Mouse (Mus musculus): Measurements from ENCODE around the gene Stx4a. TPM values are rescaled to one million over a fixed set of nuclear protein-coding genes. Genes with fewer than 3 reads are reported as not detected.
"Not testable (repeated sequence)": the region's sequence is repeated elsewhere in the genome, so short reads cannot be mapped to it uniquely, and the experiment has no call there.

Gene Stx4a
- polyA plus RNA-seq, 1 experiment, result 126 TPM

DNA sequence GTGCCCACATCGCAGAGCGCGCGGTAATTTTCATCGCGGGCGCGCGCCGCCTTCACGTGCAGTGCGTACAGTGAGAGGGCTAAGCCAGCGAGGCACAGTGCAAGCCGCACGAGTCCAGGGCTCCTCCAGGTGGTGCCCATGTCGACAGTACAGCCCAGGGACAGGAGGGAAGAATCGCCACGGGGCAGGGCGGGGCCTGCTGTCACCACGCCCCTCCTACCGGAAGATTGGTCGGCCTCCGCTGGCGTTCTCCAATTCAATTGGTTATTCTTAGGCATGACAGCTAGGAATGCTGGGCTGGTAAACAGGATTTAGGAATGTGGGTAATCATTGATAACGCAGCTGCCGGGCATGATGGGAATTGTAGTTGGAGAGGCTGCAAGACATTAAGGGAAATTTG, 71.3 kb downstream of the Stx4a start, which contains the start of the genes Gm21974 and Vkorc1:
Gene Gm21974, minus strand, starts transcription at position 13 of the 400 bp plus-strand sequence.
Gene Vkorc1, minus strand, starts transcription at position 176 of the 400 bp plus-strand sequence.
- H3K4me3 ChIP-seq (ENCODE audit: low read depth, low read length), result peak within 1 kb of the TSS; percentile 72
- H3K36me3 ChIP-seq (ENCODE audit: control insufficient read depth, insufficient read depth, low read length, poor library complexity, severe bottlenecking), result no peaks in the 10 kb centered on the region
- peak within 1 kb of the TSS; percentile 45 for H3K9ac ChIP-seq (ENCODE audit: low read depth, poor library complexity, severe bottlenecking)
- no peak within 1 kb of the TSS for H3K27ac ChIP-seq (ENCODE audit: insufficient read depth, low read length)
- peak; percentile 58; the same call in 1 of the 2 replicates for TF ChIP-seq EP300 (IDR thresholded peaks at IDR 0.05; ENCODE audit: insufficient read depth, low read depth, low read length)
- no peak for TF ChIP-seq CTCF (IDR thresholded peaks at IDR 0.05; ENCODE audit: low read depth, low read length)
- no peaks in the 10 kb centered on the region for H3K9me3 ChIP-seq (replicated peaks; ENCODE audit: control insufficient read depth, insufficient read depth, low read length, poor library complexity, severe bottlenecking)
- H3K4me1 ChIP-seq (ENCODE audit: control insufficient read depth, insufficient read depth, low read length), result no peaks in the 10 kb centered on the region
- no peaks in the 10 kb centered on the region for H3K27me3 ChIP-seq (ENCODE audit: control insufficient read depth, insufficient read depth, low read length, poor library complexity, severe bottlenecking)

DNA sequence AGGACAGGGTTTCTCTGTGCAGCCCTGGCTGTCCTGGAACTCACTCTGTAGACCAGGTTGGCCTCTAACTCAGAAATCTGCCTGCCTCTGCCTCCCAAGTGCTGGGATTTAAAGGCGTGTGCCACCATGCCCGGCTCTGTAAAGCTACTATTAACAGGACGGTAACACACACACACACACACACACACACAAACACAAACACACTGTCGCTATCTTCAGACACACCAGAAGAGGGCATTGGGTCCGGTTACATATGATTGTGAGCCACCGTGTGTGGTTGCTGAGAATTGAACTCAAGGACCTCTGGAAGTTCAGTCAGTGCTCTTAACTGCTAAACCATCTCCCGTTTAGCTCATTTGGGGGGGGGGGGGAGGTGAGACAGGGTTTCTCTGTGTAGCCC, 71.8 kb downstream of the Stx4a start:
- peak overlapping the region; percentile 40 for H3K4me3 ChIP-seq (ENCODE audit: low read depth, low read length)
- H3K36me3 ChIP-seq (ENCODE audit: control insufficient read depth, insufficient read depth, low read length, poor library complexity, severe bottlenecking); H3K27ac ChIP-seq (ENCODE audit: insufficient read depth, low read length); H3K9ac ChIP-seq (ENCODE audit: low read depth, poor library complexity, severe bottlenecking); H3K4me1 ChIP-seq (ENCODE audit: control insufficient read depth, insufficient read depth, low read length); H3K27me3 ChIP-seq (ENCODE audit: control insufficient read depth, insufficient read depth, low read length, poor library complexity, severe bottlenecking); H3K9me3 ChIP-seq (replicated peaks; ENCODE audit: control insufficient read depth, insufficient read depth, low read length, poor library complexity, severe bottlenecking): not testable (repeated sequence)

DNA sequence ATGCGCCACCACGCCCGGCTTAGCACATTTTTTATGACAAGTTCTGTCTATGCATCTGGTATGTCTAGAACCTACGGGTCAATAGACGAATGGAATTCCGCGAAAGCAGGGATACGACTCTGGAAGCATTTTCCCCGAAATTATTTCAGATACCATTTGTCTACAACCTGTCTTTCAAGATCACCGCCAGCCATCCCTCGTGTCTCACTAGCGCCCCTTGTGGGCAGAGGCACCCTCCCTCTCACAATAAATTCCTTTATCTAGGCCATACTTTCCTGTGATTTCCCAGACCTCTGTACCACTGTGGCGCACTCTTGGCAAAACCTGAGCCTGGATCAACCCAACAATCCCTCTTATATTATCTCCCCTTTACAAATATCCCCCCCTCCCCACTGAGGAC, 72.3 kb downstream of the Stx4a start:
- no peaks in the 10 kb centered on the region for H3K9me3 ChIP-seq (replicated peaks; ENCODE audit: control insufficient read depth, insufficient read depth, low read length, poor library complexity, severe bottlenecking)
- H3K4me1 ChIP-seq (ENCODE audit: control insufficient read depth, insufficient read depth, low read length), result no peaks in the 10 kb centered on the region
- no peak overlapping the region for H3K9ac ChIP-seq (ENCODE audit: low read depth, poor library complexity, severe bottlenecking)
- peak overlapping the region; percentile 40 for H3K4me3 ChIP-seq (ENCODE audit: low read depth, low read length)
- TF ChIP-seq CTCF (IDR thresholded peaks at IDR 0.05; ENCODE audit: low read depth, low read length) (peak; percentile 92), EP300 (IDR thresholded peaks at IDR 0.05; ENCODE audit: insufficient read depth, low read depth, low read length) (no peak)
- H3K36me3 ChIP-seq (ENCODE audit: control insufficient read depth, insufficient read depth, low read length, poor library complexity, severe bottlenecking), result no peaks in the 10 kb centered on the region
- no peaks in the 10 kb centered on the region for H3K27me3 ChIP-seq (ENCODE audit: control insufficient read depth, insufficient read depth, low read length, poor library complexity, severe bottlenecking)
- H3K27ac ChIP-seq (ENCODE audit: insufficient read depth, low read length), result no peak overlapping the region

DNA sequence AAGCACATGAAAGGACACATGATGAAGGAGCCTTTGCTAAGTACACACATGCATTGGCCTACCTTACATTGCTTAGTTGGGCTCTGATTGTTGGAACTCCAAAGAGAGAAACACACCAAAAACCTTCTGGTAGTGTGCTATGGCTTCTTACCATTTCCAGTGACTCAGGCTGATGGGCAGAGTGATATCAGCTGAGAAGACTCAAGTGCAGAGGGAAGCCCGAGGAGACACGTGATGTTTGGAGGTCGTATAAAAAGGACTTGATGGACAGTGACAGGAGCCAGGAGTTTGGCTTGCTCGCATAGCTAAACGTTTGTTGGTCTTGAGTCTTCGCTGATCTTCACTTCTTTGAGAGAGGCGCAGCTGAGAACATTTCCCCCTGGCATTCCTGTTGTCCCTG, 73.4 kb downstream of the Stx4a start:
- H3K9ac ChIP-seq (ENCODE audit: low read depth, poor library complexity, severe bottlenecking), result no peak overlapping the region
- H3K27me3 ChIP-seq (ENCODE audit: control insufficient read depth, insufficient read depth, low read length, poor library complexity, severe bottlenecking), result no peaks in the 10 kb centered on the region
- H3K36me3 ChIP-seq (ENCODE audit: control insufficient read depth, insufficient read depth, low read length, poor library complexity, severe bottlenecking), result no peaks in the 10 kb centered on the region
- H3K4me1 ChIP-seq (ENCODE audit: control insufficient read depth, insufficient read depth, low read length), result no peaks in the 10 kb centered on the region
- TF ChIP-seq CTCF (IDR thresholded peaks at IDR 0.05; ENCODE audit: low read depth, low read length) (no peak), POLR2A (IDR thresholded peaks at IDR 0.05; ENCODE audit: insufficient read depth, low read length) (no peak), EP300 (IDR thresholded peaks at IDR 0.05; ENCODE audit: insufficient read depth, low read depth, low read length) (no peak)
- H3K4me3 ChIP-seq (ENCODE audit: low read depth, low read length), result no peak overlapping the region
- H3K27ac ChIP-seq (ENCODE audit: insufficient read depth, low read length), result no peak overlapping the region
- no peaks in the 10 kb centered on the region for H3K9me3 ChIP-seq (replicated peaks; ENCODE audit: control insufficient read depth, insufficient read depth, low read length, poor library complexity, severe bottlenecking)

DNA sequence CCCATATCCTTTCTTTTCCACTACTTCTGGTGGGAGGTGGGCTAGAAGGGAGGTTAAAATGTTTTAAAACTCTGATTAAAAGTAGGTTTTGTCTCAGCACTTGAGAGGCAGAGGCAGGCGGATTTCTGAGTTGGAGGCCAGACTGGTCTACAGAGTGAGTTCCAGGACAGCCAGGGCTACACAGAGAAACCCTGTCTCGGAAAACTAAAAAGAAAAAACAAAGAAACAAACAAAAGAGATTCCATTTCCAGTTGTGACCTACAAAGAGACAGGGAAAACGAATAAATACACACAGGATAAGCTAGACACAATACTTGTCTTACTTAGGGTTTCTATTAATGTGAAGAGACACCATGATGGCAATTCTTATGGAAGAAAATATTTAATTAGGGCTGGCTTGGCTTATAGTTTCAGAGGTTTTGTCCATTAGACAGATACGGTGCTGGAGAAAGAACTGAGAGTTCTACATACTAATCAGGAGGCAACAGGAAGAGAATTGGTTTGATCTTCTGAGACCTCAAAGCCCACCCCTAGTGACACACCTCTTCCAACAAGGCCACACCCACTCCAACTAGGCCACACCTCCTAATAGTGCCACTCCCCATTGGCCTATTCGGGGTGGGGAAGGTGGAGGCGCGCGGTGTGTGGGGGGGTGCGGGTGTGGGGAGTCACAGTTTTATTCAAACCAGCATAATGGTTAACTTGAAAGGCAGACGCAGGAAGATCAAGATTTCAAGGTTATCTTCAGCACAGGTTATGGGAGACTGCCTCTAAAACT, 74.3 kb downstream of the Stx4a start:
- no peak overlapping the region for H3K4me3 ChIP-seq (ENCODE audit: low read depth, low read length)
- TF ChIP-seq CTCF (IDR thresholded peaks at IDR 0.05; ENCODE audit: low read depth, low read length) (no peak), POLR2A (IDR thresholded peaks at IDR 0.05; ENCODE audit: insufficient read depth, low read length) (no peak), EP300 (IDR thresholded peaks at IDR 0.05; ENCODE audit: insufficient read depth, low read depth, low read length) (no peak)
- H3K27me3 ChIP-seq (ENCODE audit: control insufficient read depth, insufficient read depth, low read length, poor library complexity, severe bottlenecking), result no peaks in the 10 kb centered on the region
- no peak overlapping the region for H3K9ac ChIP-seq (ENCODE audit: low read depth, poor library complexity, severe bottlenecking)
- H3K4me1 ChIP-seq (ENCODE audit: control insufficient read depth, insufficient read depth, low read length), result no peaks in the 10 kb centered on the region
- no peaks in the 10 kb centered on the region for H3K36me3 ChIP-seq (ENCODE audit: control insufficient read depth, insufficient read depth, low read length, poor library complexity, severe bottlenecking)
- no peak overlapping the region for H3K27ac ChIP-seq (ENCODE audit: insufficient read depth, low read length)
- H3K9me3 ChIP-seq (replicated peaks; ENCODE audit: control insufficient read depth, insufficient read depth, low read length, poor library complexity, severe bottlenecking), result no peaks in the 10 kb centered on the region

Other genes starting within 250 kb of the Stx4a start
- gene Ccdc189, start 235.7 kb upstream of the Stx4a start, polyA plus RNA-seq (2011; ENCODE audit: insufficient read depth, insufficient read length, low read depth, missing spikeins), result 3.3 and 4.7 TPM in 2 replicates
- gene Rnf40, start 235.5 kb upstream of the Stx4a start, polyA plus RNA-seq (2011; ENCODE audit: insufficient read depth, insufficient read length, low read depth, missing spikeins), result 39.4 and 41.6 TPM in 2 replicates
- gene Zfp629, start 208.5 kb upstream of the Stx4a start, polyA plus RNA-seq (2011; ENCODE audit: insufficient read depth, insufficient read length, low read depth, missing spikeins), result 4.9 and 6.0 TPM in 2 replicates
- gene Bcl7c, start 115.4 kb upstream of the Stx4a start, polyA plus RNA-seq (2011; ENCODE audit: insufficient read depth, insufficient read length, low read depth, missing spikeins), result 48.6 and 49.8 TPM in 2 replicates
- gene Ctf1, start 111.6 kb upstream of the Stx4a start, polyA plus RNA-seq (2011; ENCODE audit: insufficient read depth, insufficient read length, low read depth, missing spikeins), result 8.8 and 13.9 TPM in 2 replicates
- gene Ctf2, start 92.1 kb upstream of the Stx4a start, polyA plus RNA-seq (2011; ENCODE audit: insufficient read depth, insufficient read length, low read depth, missing spikeins), result not detected in 2 replicates
- gene Fbxl19, start 79.8 kb upstream of the Stx4a start, polyA plus RNA-seq (2011; ENCODE audit: insufficient read depth, insufficient read length, low read depth, missing spikeins), result 55.1 and 58.3 TPM in 2 replicates
- 20.2 and 23.2 TPM in 2 replicates for gene Orai3, start 54.5 kb upstream of the Stx4a start, polyA plus RNA-seq (2011; ENCODE audit: insufficient read depth, insufficient read length, low read depth, missing spikeins)
- gene Setd1a, start 47.6 kb upstream of the Stx4a start, polyA plus RNA-seq (2011; ENCODE audit: insufficient read depth, insufficient read length, low read depth, missing spikeins), result 49.1 and 51.7 TPM in 2 replicates
- gene Gm49388, start 38.7 kb upstream of the Stx4a start, polyA plus RNA-seq (2011; ENCODE audit: insufficient read depth, insufficient read length, low read depth, missing spikeins), result not detected in 2 replicates
- 7.9 and 11.2 TPM in 2 replicates for gene Hsd3b7, start 23.7 kb upstream of the Stx4a start, polyA plus RNA-seq (2011; ENCODE audit: insufficient read depth, insufficient read length, low read depth, missing spikeins)
- 6.9 and 8.5 TPM in 2 replicates for gene Stx1b, start 255 bp downstream of the Stx4a start, polyA plus RNA-seq (2011; ENCODE audit: insufficient read depth, insufficient read length, low read depth, missing spikeins)
- gene Zfp646, start 51.9 kb downstream of the Stx4a start, polyA plus RNA-seq (2011; ENCODE audit: insufficient read depth, insufficient read length, low read depth, missing spikeins), result 42.5 TPM in 2 replicates
- 15.3 and 17.1 TPM in 2 replicates for gene Zfp668, start 52.5 kb downstream of the Stx4a start, polyA plus RNA-seq (2011; ENCODE audit: insufficient read depth, insufficient read length, low read depth, missing spikeins)
- 0.46 and 0.67 TPM in 2 replicates for gene Prss53, start 66.7 kb downstream of the Stx4a start, polyA plus RNA-seq (2011; ENCODE audit: insufficient read depth, insufficient read length, low read depth, missing spikeins)
- not detected in 2 replicates for gene Gm21974, start 71.2 kb downstream of the Stx4a start, polyA plus RNA-seq (2011; ENCODE audit: insufficient read depth, insufficient read length, low read depth, missing spikeins)
- 31.8 and 35.1 TPM in 2 replicates for gene Vkorc1, start 71.3 kb downstream of the Stx4a start, polyA plus RNA-seq (2011; ENCODE audit: insufficient read depth, insufficient read length, low read depth, missing spikeins)
- 77.3 and 81.1 TPM in 2 replicates for gene Bckdk, start 79.8 kb downstream of the Stx4a start, polyA plus RNA-seq (2011; ENCODE audit: insufficient read depth, insufficient read length, low read depth, missing spikeins)
- 43.2 and 47.1 TPM in 2 replicates for gene Kat8, start 88.2 kb downstream of the Stx4a start, polyA plus RNA-seq (2011; ENCODE audit: insufficient read depth, insufficient read length, low read depth, missing spikeins)
- gene Prss8, start 105.8 kb downstream of the Stx4a start, polyA plus RNA-seq (2011; ENCODE audit: insufficient read depth, insufficient read length, low read depth, missing spikeins), result 73.0 and 74.5 TPM in 2 replicates
- 21.2 and 22.4 TPM in 2 replicates for gene Prss36, start 122.4 kb downstream of the Stx4a start, polyA plus RNA-seq (2011; ENCODE audit: insufficient read depth, insufficient read length, low read depth, missing spikeins)
- gene Fus, start 143.2 kb downstream of the Stx4a start, polyA plus RNA-seq (2011; ENCODE audit: insufficient read depth, insufficient read length, low read depth, missing spikeins), result 1,572 and 1,655 TPM in 2 replicates
- 25.0 and 29.8 TPM in 2 replicates for gene Pycard, start 169.6 kb downstream of the Stx4a start, polyA plus RNA-seq (2011; ENCODE audit: insufficient read depth, insufficient read length, low read depth, missing spikeins)
- 0.56 TPM in 1 of 2 replicates, not detected in the other for gene Trim72, start 179.7 kb downstream of the Stx4a start, polyA plus RNA-seq (2011; ENCODE audit: insufficient read depth, insufficient read length, low read depth, missing spikeins)
- gene Itgam, start 238.3 kb downstream of the Stx4a start, polyA plus RNA-seq (2011; ENCODE audit: insufficient read depth, insufficient read length, low read depth, missing spikeins), result not detected in 2 replicates
- gene Gm49368, start 238.4 kb downstream of the Stx4a start, polyA plus RNA-seq (2011; ENCODE audit: insufficient read depth, insufficient read length, low read depth, missing spikeins), result not detected in 2 replicates